Mouse (Mus musculus) spleen, postnatal 14 days (tissue): Measurements from ENCODE around the gene Unc5a.

Experiments used
- DNase-seq, 2 experiments: peaks; one replicate each; pipeline ENCODE4 v3.0.0; 2021 to 2022; ENCODE audit warnings: low spot score in 2 of 2

The Unc5a gene

DNA sequence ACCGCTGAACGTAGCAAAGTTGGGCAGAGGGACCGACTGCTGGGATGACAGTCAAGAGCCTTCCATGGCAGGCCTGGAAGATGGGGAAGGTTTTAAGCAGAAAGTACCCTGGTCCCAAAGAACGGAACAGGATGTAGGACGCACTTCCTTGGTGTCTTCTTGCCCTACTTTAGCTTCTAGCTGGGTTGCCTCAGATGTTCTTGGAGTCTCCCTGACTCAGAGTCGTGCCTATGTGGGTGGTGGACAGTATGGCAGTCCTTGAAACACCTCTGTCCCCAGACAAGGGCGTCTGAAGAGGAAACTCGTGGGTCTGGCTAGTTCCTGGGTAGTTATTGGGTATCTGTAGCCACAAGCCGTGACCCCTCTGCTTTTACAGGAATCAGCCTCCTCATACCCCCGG, 52.9 kb downstream of the Unc5a start:
- DNase-seq: no peak

DNA sequence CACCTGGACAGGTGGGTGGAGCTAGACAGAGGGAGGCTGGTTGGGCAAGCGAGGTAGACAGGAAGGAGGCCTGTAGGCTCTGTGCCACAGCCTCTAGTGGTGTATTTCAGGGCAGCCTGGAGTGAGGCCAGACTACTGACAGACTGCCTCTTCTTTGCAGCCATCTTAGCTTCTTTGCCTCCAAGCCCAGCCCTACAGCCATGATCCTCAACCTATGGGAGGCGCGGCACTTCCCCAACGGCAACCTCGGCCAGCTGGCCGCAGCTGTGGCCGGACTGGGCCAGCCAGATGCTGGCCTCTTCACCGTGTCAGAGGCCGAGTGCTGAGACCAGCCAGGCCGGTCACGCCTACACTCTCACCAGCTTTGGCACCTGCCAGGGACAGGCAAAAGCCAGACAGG, 55.4 kb downstream of the Unc5a start:
- no peak for DNase-seq

DNA sequence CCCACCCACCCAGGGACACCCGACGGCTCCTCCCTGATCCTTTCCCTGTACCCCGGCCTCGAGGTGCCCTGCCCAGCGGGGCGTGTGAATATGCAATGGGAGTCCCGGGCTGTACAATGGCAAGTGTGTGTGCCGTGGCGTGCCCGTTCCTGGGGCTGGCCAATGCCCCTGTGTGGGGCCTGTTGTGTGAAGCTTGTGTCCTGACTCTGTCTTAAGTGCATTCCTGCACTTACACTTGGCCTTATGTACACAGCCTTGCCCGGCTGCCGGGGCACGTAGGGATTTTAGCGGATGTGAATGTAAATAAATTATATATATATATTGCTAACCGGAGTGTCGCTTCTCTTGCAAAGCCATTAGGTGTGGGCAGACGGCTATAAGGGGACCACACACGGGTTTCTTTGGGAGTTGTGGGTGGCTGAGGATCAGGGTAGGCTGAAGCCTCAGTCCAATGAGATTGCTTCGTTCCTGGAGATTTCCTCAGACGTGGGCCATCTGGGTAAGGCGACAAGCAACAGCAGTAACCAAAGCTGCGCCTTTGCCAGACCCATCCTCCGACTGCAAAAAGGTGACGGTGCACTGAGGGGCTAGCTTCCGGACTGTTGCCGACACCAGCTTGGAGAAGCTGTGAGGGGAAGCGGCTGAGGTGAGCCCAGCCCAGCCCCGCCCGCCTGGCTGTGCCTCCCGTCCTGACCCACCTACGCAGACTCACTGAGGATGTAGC, 56.6 kb downstream of the Unc5a start:
- no peak for DNase-seq

DNA sequence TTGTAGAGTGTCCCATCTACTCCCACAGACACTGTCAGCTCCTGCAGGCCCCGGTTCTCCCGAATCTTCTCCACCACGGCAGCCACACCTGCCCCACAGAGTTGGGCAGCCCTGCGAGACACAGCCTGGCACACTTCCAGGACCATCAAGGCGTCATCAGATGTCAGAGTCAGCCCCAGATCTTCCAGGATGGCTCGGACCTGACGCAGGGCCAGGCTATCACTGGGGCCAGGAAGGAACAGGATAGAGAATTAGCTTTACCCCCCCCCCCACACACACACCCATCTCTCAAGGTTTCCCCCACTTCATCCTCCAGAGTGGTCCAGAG, 57.2 kb downstream of the Unc5a start:
- no peak for DNase-seq

DNA sequence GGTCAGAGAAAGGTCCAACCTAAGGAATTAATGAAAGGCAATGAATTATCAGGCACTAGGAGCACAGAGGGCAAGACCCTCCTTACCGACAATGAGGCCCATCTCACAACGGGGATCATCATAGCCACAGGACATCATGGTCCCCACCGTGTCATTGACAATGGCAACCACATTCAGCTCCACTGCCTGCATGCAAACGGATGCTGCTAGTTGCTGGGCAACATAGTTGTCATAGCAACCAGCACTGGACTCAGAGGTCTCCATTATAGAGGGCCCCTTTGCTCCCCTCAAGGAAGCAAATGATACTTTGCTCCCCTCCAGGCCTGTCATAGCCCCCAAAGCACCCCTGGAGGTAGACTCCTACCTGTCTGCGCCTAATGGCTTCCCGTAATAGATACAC, 59.4 kb downstream of the Unc5a start:
- DNase-seq: no peak

DNA sequence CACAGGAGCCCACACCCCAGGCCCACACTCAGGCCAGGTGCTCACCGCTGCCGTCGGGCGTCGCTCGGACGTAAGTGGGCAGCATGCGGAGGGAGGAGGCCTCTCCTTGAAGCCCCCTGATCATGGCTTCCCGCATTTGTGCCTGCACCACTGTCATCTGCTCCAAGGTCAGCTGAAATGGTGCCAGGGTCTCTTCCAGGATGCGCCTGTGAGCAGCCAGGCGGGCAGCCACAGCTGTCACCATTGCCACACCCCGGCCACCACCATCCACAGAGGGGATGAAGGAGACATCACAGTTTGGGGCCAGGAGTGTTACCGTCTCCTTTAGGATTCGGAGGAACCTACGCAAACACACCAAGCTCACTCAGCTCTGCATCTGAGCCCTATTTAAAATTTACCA, 61.9 kb downstream of the Unc5a start:
- DNase-seq: no peak

DNA sequence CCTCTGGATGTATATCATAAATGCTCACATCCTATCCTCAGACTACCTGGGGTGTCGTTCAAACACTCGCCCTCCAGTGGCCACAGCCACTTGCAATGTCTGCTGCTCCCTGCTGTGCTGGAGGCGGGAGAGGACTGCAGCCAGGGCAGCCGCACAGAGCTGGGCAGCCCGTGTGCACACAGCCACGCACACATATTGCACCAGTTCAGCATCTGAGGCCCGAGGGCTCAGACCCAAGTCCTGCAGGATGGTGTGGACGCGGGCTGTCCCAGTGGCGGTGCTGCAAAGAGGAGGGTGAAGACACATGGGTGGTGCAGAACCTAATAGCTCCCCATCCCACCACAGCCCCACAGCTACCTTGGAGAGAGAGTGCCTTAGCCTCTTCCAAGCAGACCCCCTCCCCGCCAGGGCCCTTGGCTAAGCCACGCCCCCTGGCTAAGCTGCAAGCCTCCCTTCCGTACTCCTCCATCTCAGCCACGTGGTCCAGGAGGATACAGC, 62.8 kb downstream of the Unc5a start:
- no peak for DNase-seq

DNA sequence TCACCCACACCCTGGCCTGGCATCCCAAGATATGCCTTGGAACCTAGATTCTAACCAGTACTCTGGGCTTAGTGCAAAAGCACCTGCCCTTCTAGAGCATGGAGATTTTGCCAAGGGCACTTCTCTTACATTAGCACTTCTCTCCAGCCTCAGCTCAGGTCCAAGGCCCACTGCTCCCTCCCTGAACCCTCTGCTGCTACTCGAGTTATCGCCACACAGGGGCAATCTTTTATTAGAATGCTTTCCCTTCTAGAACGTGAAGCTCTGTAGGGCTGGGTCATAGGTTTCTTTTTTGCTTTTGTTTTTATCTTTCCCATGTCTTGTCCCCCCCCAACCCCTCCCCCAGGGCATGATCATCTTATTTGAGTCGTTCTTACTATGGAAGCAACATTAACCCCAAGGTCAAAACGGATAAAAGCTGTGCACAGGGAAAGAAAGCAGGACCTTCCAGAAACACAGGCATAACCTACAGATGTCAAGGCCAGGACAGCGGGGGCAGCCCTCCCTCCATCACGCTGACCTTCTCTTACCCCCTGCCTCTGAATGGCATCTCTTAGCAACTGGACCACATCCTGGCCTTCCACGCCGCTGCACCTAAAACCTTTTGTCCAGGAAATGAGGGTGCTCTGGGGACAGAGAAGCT, 64.6 kb downstream of the Unc5a start:
- no peak for DNase-seq

DNA sequence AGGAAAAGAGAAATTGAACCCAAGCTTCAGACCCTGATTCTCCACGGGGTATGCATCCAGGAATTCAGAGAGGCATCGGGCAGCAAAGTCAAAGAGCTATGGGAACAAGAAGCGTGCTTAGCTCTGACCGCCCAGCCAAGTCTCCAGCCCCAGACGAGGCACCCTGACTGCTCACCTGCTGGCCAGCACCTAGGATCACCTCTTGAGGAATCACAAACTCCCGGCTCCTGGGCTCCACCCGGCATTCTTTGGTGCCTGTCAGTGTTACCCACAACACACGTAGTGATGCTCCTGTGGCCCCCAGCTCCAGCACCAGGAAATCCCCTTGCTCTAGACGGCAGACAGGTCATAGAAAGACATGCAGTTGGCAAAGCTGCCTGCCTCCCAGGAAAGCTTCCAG, 65.2 kb downstream of the Unc5a start:
- DNase-seq: no peak

DNA sequence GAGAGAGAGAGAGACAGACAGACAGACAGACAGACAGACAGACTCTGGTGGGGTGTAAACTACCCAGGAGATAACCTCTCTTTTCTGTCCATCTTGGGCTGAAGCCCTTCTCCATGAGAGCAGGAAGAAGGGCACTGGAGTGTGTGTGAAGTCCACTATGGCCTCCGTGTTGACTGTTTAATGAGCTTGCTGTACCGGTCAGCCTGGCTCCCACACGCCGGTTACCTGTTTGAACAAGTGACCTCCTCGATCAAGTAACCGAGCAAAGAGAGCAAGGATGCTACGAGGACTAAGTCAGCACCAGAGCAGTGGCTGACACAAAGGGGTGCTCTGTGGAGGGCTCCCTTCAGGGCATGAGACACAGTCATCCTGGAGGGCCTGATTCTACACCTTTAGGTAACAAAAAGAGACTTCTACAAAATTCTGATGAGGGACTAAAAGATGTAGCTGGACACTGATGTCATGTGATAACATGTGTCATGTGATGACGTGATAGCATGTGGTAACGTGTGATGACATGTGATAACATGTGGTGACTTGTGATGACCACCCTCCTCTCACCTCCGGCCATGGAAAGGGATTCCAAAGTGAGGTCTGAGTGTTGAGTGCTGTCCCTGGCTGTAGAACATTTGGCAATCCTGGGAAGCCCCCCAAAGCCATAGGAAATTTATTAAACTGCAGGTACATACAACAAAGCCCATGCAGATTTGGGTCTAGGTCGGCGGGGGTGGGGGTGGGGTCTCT, 68.1 kb downstream of the Unc5a start:
- no peak for DNase-seq

DNA sequence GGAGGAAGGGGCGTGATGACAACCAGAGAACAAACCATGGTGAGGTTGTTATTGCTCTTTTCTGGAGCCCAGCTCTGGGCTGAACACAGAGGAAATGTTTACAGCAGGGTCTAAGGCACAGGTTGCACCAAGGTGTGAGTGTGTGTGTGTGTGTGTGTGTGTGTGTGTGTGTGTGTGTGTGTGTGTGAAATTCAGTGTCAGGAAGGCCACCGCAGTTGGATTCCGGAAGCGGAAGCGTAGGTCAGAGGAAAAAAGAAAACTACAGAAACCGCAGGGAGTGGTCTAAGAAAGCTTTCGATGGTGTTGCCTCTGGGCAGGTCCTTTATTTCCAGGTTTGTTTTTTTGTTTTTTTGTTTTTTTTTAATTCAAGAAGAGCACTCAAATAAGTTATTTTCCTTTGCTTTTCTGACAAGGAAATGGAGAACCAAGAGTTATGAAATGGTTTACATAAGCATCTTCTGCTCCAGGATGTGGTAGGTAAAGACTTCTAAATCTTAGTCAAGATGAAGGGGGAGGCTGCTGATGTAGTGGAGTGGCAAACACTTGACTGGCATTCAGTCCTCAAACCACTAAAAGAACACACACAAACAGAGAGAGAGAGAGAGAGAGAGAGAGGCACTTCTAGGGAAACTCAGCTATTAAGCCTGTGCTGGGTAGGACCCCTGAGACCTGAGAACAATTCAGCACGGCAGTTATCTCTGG, 68.8 kb downstream of the Unc5a start:
- DNase-seq: no peak

DNA sequence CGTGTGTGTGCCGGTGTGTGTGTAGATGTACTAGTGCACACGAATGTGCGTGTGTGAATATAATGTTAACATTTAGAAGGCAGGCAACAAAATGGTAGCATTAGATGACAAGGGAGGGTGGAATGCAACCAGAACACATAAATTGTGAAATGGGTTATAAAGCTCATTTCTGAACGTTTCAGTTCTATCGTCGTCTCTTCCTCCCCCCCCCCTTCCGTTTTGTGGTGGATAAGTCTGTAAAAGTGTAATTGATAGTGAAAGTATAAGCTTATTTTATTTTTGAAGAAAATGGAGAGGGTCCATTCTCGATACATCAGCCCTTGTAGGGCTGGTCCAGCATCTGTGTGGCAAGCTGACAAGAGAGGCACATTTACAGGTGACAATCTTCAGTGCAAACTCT, 69.5 kb downstream of the Unc5a start:
- no peak for DNase-seq

DNA sequence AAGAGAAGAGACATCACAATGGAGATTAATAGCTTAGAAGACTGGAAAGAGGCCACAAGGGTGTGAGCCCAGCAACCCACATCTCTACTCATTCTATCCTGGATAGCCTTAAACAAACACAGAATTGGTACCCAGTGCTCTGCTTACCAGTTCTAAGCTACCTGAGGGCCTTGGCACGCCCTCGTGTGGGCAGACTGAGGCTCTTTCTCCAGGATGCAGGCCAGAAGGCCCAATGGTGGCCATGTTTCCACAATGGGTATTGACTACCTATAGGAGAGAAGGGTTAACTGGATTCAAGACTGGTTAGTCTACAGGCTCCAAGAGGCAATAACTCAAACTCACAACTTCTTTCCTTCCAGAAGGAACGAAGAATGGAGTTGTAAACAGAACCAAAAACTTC, 70.0 kb downstream of the Unc5a start:
- no peak for DNase-seq

DNA sequence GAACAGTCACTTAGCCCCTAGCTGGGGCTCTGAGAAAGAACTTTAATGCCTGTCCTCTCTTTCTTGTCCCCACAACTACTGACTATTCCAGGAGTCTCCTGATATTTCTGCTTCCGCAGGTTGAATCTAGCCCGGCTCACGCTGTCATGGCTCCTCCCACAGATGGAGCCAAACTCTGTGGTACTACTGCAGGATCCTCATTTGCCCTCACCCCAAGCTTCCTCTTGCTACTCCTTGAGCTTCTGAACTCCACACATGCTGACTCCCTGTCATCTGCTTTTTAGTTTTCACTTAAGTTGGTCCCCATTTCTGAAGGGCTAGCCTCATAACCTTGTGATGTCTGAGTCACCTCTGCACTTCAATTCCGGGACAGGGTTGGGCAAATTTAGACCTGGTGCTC, 70.8 kb downstream of the Unc5a start:
- no peak for DNase-seq

DNA sequence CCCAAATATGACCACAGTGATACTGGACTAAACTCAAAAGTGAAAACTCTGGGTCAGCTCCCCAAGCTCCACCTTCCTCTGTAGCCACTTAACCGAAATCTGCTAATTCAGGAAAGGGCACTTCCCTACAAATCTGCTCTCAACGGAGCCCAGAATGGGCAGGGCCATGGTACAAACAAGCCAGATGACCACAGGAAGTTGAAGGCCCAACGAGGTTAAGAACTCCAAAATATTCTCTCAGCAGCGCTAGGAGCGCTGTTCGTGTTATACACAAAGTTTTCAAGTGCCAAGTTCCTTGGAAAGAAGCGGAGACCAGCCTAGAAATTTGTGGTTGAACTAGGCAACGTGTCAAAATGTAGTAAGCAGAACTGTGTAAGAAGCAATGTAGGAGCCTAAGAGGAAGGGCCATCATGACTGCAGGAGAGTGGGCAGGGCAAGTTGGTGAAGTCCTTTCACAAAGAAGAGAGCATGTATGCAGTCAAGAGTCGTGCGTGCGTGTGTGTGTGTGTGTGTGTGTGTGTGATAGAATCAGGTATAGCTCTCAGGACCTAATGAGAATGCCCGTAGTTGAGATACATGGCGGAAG, 72.1 kb downstream of the Unc5a start, which contains the start of gene Hk3:
Gene Hk3, minus strand, starts transcription at position 192 of the 586 bp plus-strand sequence.
- no peak for DNase-seq

DNA sequence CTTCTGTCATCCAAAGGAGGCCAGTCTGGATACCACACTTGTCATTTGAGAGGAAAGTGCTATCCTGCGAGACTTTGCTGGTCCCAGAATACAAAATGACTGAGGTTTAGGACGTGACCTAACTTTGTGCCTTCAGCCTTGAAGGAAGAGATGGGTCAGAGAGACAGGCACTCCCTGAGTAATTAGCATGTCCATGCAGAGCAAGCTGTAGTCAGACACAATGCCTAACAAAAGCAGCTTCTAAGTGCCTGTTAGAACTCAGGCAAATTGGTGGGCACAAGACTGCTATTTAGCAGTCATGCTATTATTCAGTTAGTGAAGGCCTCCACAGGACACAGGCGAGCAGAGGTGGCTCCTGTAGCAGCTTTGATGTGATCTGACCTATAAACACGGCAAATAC, 73.0 kb downstream of the Unc5a start:
- DNase-seq: no peak

DNA sequence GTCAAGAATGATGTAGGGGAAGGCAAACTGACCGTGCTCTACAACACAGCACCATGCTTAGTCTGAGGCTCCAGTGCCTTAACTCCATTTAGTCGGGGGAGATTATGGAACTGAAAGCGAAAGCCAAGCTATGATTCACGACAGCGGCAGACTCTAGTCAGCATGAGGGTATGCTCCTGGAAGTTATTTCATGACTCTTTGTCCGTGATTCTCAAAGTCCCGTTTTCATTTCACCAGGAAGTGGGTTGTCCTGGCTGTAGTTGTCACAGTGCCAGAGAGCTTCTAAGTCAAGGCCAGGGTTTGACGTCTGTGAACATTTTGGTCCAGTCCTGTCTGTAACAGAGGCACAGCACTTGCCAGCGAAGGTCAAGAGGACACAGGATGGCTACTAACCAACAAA, 73.5 kb downstream of the Unc5a start:
- DNase-seq: no peak

DNA sequence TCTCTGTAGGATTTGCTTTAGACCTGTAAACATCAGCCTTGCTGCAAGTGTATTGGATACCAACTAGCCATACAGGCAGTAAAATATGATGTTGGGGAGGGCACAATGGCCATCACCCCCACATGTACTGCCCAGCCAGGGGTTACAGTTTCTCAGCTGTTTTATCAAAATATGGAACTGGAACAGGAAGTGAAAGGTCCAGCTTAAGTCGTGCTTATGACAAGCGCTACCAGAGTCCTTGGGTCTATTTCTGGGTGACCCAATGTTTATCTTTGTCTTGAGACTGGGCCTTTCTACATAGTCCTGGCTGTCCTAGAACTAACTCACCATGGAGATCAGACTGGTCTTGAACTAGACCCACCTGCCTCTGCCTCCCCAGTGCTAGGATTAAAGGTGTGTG, 75.0 kb downstream of the Unc5a start:
- DNase-seq: no peak

DNA sequence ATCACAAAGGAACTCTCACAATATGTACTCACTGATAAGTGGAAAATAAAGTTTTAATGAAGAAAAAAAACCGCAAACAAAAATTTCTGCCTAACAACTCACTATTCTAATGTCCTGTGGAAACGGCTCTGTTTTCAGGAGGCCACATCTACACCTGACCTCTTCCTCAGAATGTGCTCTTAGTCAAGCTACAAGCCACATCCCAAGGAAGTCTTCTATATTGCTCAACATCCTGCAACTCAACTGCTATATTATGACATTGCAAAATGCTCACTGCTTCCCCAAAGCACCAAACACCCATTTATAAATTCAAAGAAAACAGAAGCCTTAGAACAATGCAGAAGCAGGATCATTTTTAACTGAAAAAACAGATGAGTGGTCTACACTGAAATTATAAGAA, 90.8 kb downstream of the Unc5a start:
- no peak for DNase-seq

DNA sequence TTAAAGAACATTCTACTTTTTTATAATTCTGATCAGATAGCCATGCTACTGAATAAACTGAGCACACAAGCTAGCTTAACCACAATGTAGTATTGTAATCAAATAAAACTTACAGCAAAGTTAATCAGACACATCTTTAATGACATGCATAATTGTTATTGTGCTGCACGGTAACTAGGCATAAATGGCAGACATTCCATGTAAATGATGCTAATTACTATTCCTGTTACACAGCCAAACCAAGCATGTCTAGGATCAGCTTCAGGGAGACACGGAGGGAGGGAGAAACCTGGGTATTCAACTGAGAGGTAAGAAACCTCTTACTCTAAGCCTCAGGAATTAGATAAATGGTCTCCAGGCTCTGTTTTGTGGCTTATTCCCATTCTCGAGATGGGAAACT, 98.5 kb downstream of the Unc5a start:
- no peak for DNase-seq
